Mouse (Mus musculus): Measurements from ENCODE around the gene Lpgat1.

Gene Lpgat1

DNA sequence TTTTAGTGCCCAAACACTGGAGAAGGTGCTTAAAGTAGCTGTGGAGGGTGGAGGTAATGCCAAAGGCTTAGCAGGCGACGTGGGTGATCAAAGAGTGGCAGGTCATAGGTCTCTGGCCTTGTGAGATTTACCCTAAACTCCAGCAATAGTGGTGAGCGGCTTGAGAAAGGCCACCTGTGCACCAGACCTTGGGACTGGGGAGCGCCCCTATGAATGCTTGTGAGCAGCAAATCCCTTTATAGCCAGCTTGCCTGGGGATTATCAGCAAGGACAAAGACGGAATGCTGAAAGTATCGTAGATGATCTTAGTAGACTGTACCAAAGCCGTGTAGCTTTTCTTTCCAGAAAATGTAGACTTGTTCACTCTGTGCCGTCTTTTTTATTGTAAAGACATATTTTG, 59.9 kb downstream of the Lpgat1 start:
- no peak for TF ChIP-seq GATA4 (IDR thresholded peaks at IDR 0.05; ENCODE audit: insufficient replicate concordance, low read length)

DNA sequence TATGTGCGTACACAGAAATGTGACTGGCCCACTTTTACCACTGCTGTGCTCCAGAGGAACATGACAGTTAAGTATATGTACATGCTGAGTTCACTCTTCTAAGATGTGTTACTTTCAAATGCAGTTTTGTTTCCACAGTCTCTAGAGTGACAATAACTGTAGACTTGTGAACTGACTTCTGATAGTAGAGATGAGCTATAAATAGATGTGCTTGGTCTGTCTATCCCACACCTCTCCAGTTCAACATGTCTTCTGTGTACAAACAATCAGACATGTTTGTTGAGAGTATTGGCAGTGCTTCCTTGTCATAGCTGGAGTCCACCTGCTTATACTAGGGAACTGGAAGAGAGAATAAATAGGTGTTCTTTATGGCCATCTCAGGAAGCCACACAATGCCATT, 62.8 kb downstream of the Lpgat1 start:
- TF ChIP-seq GATA4 (IDR thresholded peaks at IDR 0.05; ENCODE audit: insufficient replicate concordance, low read length) = no peak

- TF ChIP-seq GATA4 (IDR thresholded peaks at IDR 0.05; ENCODE audit: insufficient replicate concordance, low read length) = no peak
These were observed 67.5 kb downstream of the Lpgat1 start for GRCm38 (mm10) chr1:191785108-191785507.

GRCm38 (mm10) chr1:191786255-191786654, 68.6 kb downstream of the Lpgat1 start:
- no peak for TF ChIP-seq GATA4 (IDR thresholded peaks at IDR 0.05; ENCODE audit: insufficient replicate concordance, low read length)

DNA sequence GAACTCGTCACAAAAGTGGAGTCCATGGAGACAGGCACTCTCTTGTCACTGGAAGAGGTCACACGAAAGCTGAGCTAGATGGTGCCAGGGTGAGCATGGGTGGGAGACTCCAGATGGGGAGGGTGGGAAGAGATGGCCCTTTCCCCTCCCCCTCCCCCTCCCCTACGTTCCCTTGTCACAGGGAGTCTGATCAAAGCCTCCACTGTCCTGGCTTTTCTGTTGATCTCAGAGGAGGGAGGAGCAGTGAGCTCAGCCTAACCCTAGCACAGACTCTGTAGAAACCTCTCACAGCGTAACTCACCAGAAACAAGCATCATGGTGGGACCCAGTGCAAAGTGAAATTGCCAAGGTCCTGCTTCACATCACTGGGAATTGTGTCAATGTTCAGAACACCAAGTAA, 69.7 kb downstream of the Lpgat1 start:
- TF ChIP-seq GATA4 (IDR thresholded peaks at IDR 0.05; ENCODE audit: insufficient replicate concordance, low read length) = no peak

DNA sequence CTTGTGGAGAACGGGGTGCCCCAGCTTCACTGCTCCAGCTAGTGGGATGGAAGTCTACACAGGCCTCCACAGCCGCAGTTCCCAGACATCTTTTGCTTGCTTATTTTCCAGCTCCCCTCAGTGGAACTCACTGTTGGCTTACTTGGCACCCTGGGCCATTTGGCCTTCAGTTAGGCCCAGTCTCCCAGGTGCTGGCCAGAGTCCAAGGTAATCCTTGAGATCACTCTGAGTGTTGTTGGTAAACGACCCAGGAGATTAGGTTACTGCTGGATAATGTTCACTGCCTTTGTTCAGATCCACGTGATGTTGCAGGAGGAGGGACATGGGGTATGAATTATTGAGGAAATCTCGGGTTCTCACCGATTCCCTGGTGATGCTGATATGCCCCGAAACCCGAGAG, 75.4 kb downstream of the Lpgat1 start:
- TF ChIP-seq GATA4 (IDR thresholded peaks at IDR 0.05; ENCODE audit: insufficient replicate concordance, low read length) = no peak

DNA sequence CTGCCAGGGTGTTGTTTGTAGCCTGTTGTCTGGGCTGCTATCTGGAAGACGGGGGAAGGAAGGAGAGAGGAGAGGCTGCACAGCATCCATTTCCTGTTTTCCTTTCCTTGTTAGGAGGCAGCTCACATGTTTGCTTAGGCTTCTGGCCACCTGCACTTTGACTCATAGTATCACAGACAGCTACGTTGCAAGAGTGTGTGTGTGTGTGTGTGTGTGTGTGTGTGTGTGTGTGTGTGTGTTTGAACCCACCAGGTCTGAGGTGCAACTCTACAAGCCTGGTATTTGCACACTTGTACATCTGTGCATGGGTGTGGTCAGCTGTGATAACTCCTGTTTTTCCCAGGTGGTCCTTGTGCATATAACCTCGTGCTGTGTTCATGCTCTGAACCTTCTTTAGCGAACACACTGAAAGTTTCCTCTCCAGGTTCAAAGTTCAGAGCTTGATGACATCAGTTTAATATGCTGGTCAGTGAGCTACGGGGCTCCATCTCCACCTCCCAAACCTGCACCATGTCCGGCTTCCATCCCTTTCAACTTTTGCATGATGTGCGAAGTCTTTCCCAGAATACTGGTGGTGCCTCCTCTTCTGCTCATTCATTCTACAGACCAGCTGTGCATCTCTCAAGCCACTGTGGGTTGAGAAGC, 76.4 kb downstream of the Lpgat1 start:
- no peak; the same call in 1 of the 2 replicates for TF ChIP-seq GATA4 (IDR thresholded peaks at IDR 0.05; ENCODE audit: insufficient replicate concordance, low read length)

GRCm38 (mm10) chr1:191796238-191796896, 78.7 kb downstream of the Lpgat1 start:
- TF ChIP-seq GATA4 (IDR thresholded peaks at IDR 0.05; ENCODE audit: insufficient replicate concordance, low read length) = no peak

GRCm38 (mm10) chr1:191802093-191802819, 84.6 kb downstream of the Lpgat1 start:
- no peak for TF ChIP-seq GATA4 (IDR thresholded peaks at IDR 0.05; ENCODE audit: insufficient replicate concordance, low read length)

- TF ChIP-seq GATA4 (IDR thresholded peaks at IDR 0.05; ENCODE audit: insufficient replicate concordance, low read length) = no peak
These were observed 85.4 kb downstream of the Lpgat1 start for GRCm38 (mm10) chr1:191802820-191803655.

- TF ChIP-seq GATA4 (IDR thresholded peaks at IDR 0.05; ENCODE audit: insufficient replicate concordance, low read length) = no peak
These were observed 87.1 kb downstream of the Lpgat1 start for GRCm38 (mm10) chr1:191804747-191805146.

DNA sequence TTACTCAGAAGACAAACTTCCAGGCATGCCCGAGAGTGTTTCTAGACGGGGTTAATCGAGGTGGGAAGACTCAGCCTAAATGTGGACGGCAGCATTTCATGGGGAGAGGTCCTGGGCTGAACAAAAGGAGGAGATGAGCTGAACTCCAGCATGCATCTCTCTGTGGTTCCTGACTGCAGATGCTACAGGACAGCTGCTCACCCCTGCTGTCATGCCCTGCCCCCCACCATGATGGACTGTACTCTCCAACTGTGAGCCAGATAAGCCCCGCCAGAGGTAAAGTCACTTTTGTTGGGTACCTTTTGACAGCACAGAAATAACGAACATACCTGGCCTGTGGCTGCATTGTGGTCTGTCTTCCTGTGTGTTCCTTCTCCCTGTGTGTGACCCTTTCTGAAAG, 88.2 kb downstream of the Lpgat1 start:
- TF ChIP-seq GATA4 (IDR thresholded peaks at IDR 0.05; ENCODE audit: insufficient replicate concordance, low read length) = no peak

DNA sequence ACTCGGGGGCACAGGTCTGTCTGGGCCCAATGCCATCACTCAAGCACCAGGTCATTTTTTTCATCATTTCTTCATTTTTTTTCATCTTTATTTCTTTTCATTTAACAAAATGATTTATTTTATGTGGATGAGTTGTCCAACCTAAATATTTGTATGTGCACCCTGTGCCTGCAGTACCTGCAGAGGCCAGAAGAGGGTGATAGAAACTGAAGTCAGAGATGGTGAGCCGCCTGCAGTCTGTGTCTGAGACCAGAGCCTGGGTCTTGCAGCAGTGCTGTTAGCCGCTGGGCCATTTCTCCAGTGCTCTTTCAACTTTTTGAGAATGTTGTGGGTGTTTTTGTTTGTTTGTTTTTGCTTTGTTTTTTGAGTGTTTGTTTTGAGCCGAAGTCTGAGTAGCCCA, 89.1 kb downstream of the Lpgat1 start:
- TF ChIP-seq GATA4 (IDR thresholded peaks at IDR 0.05; ENCODE audit: insufficient replicate concordance, low read length) = no peak

- no peak for TF ChIP-seq GATA4 (IDR thresholded peaks at IDR 0.05; ENCODE audit: insufficient replicate concordance, low read length)
These were observed 90.3 kb downstream of the Lpgat1 start for GRCm38 (mm10) chr1:191807979-191808378.

DNA sequence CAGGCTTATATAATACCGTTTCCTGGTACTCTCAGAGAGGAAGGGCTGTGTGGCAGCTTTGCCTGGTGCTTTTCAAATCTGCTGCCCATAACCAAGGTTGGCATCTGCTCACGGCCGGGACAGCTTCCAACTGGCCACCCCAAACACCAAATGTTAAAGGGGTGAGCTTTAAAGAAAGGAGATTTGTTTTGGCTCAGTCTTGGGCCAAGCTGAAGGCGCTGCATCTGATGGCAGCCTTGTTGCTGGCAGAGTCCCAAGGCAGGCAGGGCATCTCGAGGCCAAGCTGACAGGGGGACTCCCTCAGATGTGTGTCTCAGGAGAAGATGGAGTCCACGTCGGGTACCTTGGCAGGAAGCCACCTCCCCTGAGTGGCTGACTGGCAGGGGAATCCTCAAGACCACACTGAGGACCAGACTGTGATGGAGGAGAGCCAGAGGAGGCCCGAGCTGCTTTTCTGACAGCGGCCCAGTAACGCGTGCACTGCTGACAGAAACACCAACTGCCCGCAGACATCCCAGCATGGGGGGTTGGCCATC, 91.1 kb downstream of the Lpgat1 start:
- TF ChIP-seq GATA4 (IDR thresholded peaks at IDR 0.05; ENCODE audit: insufficient replicate concordance, low read length) = no peak
